Mouse (Mus musculus) C2C12 (cell line): Measurements from ENCODE around the gene Tbl1xr1. TPM values are rescaled to one million over a fixed set of nuclear protein-coding genes. Genes with fewer than 3 reads are reported as not detected.

ENCODE experiments used
- H3K27me3 ChIP-seq: one replicate; pipeline ENCODE4 v1.6.1; 2011; ENCODE audit not compliant: control insufficient read depth, insufficient read depth, insufficient read length
- H3K36me3 ChIP-seq: one replicate; pipeline ENCODE4 v1.6.1; 2011; ENCODE audit not compliant: control insufficient read depth, insufficient read depth
- H3K4me3 ChIP-seq: one replicate; pipeline ENCODE4 v1.5.1; 2011; ENCODE audit warnings: mild to moderate bottlenecking, control low read depth; ENCODE audit not compliant: poor library complexity, insufficient read depth, severe bottlenecking
- H3K79me2 ChIP-seq: one replicate; pipeline ENCODE4 v1.6.1; 2011; ENCODE audit not compliant: control insufficient read depth, insufficient read depth
- H3K79me3 ChIP-seq: one replicate; pipeline ENCODE4 v1.6.1; 2011; ENCODE audit warnings: low read depth, control low read depth
- H3ac ChIP-seq: one replicate; pipeline ENCODE3; 2011; ENCODE audit warnings: low read depth; ENCODE audit not compliant: control insufficient read depth, insufficient read length
- CEBPB ChIP-seq: IDR thresholded peaks from one replicate; pipeline ENCODE4 v1.6.1; 2011; ENCODE audit warnings: low read depth, mild to moderate bottlenecking, control low read depth, moderate library complexity
- CTCF ChIP-seq: IDR thresholded peaks from one replicate; pipeline ENCODE4 v1.5.1; 2011; ENCODE audit not compliant: control insufficient read depth, insufficient read depth, insufficient read length
- FOSL1 ChIP-seq: IDR thresholded peaks from one replicate; pipeline ENCODE4 v1.8.0; 2011; ENCODE audit warnings: mild to moderate bottlenecking, low read length; ENCODE audit not compliant: poor library complexity, insufficient read depth, severe bottlenecking
- MAX ChIP-seq: IDR thresholded peaks from one replicate; pipeline ENCODE4 v1.6.1; 2011; ENCODE audit warnings: mild to moderate bottlenecking, control low read depth
- MYOD1 ChIP-seq: IDR thresholded peaks from one replicate; pipeline ENCODE4 v1.6.1; 2011; ENCODE audit warnings: low read depth; ENCODE audit not compliant: control insufficient read depth, insufficient read length
- MYOG ChIP-seq: IDR thresholded peaks from one replicate; pipeline ENCODE4 v1.6.1; 2011; ENCODE audit not compliant: control insufficient read depth, insufficient read length; ENCODE audit errors: extremely low read depth
- USF1 ChIP-seq: IDR thresholded peaks from one replicate; pipeline ENCODE4 v1.6.1; 2011; ENCODE audit warnings: low read depth, mild to moderate bottlenecking, control low read depth, moderate library complexity
- polyA plus RNA-seq: library from polyadenylated mRNA; unstranded; fragments of >200 nt; fragmentation: generic; extraction: Trizol; gene quantifications from one replicate; pipeline ENCODE4 v1.2.1, GENCODE M21; 2012; ENCODE audit warnings: missing spikeins

The Tbl1xr1 gene
- polyA plus RNA-seq, 1 experiment: 6.1 TPM

- no peaks in the 10 kb centered on the region for H3K27me3 ChIP-seq
- no peaks in the 10 kb centered on the region for H3K36me3 ChIP-seq
- H3ac ChIP-seq: no peak overlapping the region
- H3K79me2 ChIP-seq: peaks cover 51% of the 10 kb centered on the region
- H3K79me3 ChIP-seq: peaks cover 15% of the 10 kb centered on the region
- TF ChIP-seq FOSL1 (no peak), MAX (no peak), CEBPB (no peak), MYOG (no peak), USF1 (no peak), CTCF (no peak), MYOD1 (no peak)
- H3K4me3 ChIP-seq: no peak overlapping the region
These were observed 97.8 kb downstream of the Tbl1xr1 start for GRCm38 (mm10) chr3:22174232-22174631.

- Histone ChIP-seq H3K79me3 (peaks cover 13% of the 10 kb centered on the region), H3ac (no peak overlapping the region), H3K27me3 (no peaks in the 10 kb centered on the region), H3K79me2 (peaks cover 15% of the 10 kb centered on the region), H3K36me3 (no peaks in the 10 kb centered on the region), H3K4me3 (no peak overlapping the region)
- TF ChIP-seq CTCF (no peak), MAX (no peak), MYOG (no peak)
These were observed 103.6 kb downstream of the Tbl1xr1 start for GRCm38 (mm10) chr3:22180076-22180475.

GRCm38 (mm10) chr3:22181026-22181425 lies 104.6 kb downstream of the Tbl1xr1 start:
- H3K79me2 ChIP-seq: peaks cover 15% of the 10 kb centered on the region
- no peak overlapping the region for H3K4me3 ChIP-seq
- no peaks in the 10 kb centered on the region for H3K27me3 ChIP-seq
- peaks cover 11% of the 10 kb centered on the region for H3K79me3 ChIP-seq
- no peak overlapping the region for H3ac ChIP-seq
- TF ChIP-seq MYOG (no peak), CEBPB (no peak), CTCF (no peak)
- no peaks in the 10 kb centered on the region for H3K36me3 ChIP-seq

GRCm38 (mm10) chr3:22185265-22185664 lies 108.8 kb downstream of the Tbl1xr1 start:
- Histone ChIP-seq H3K79me3 (peaks cover 2% of the 10 kb centered on the region), H3K4me3 (no peak overlapping the region), H3ac (no peak overlapping the region), H3K79me2 (no peaks in the 10 kb centered on the region), H3K36me3 (peaks cover 5% of the 10 kb centered on the region), H3K27me3 (no peaks in the 10 kb centered on the region)
- no peak for TF ChIP-seq CEBPB
- TF ChIP-seq MYOG: no peak
- TF ChIP-seq MYOD1: no peak
- TF ChIP-seq MAX: no peak
- no peak for TF ChIP-seq FOSL1
- no peak for TF ChIP-seq USF1
- no peak for TF ChIP-seq CTCF

- peaks cover 44% of the 10 kb centered on the region for H3K36me3 ChIP-seq
- no peaks in the 10 kb centered on the region for H3K27me3 ChIP-seq
- TF ChIP-seq MAX (no peak), MYOG (no peak), MYOD1 (no peak), USF1 (no peak), CEBPB (no peak), FOSL1 (no peak), CTCF (no peak)
- no peaks in the 10 kb centered on the region for H3K79me2 ChIP-seq
- H3K4me3 ChIP-seq: no peak overlapping the region
- H3K79me3 ChIP-seq: no peaks in the 10 kb centered on the region
- H3ac ChIP-seq: no peak overlapping the region
These were observed 114.0 kb downstream of the Tbl1xr1 start for GRCm38 (mm10) chr3:22190498-22190897.

- no peak overlapping the region for H3ac ChIP-seq
- peaks cover 67% of the 10 kb centered on the region for H3K36me3 ChIP-seq
- H3K79me2 ChIP-seq: no peaks in the 10 kb centered on the region
- H3K27me3 ChIP-seq: no peaks in the 10 kb centered on the region
- H3K4me3 ChIP-seq: no peak overlapping the region
- no peak for TF ChIP-seq MAX
- no peak for TF ChIP-seq CTCF
- TF ChIP-seq USF1: no peak
- no peak for TF ChIP-seq MYOG
- TF ChIP-seq MYOD1: no peak
- no peak for TF ChIP-seq CEBPB
- no peak for TF ChIP-seq FOSL1
- H3K79me3 ChIP-seq: no peaks in the 10 kb centered on the region
These were observed 116.5 kb downstream of the Tbl1xr1 start for GRCm38 (mm10) chr3:22192931-22193330.
